Mouse (Mus musculus) c-Kit-positive CD71-negative TER-119-negative erythroid progenitor cells, embryonic 14.5 days (primary cell): ENCODE measurements around the gene Mroh7.

Experiments used
- DNase-seq: peaks from one replicate; pipeline ENCODE4 v3.0.0-alpha.2; 2013; ENCODE audit warnings: low read depth

Gene Mroh7

DNA sequence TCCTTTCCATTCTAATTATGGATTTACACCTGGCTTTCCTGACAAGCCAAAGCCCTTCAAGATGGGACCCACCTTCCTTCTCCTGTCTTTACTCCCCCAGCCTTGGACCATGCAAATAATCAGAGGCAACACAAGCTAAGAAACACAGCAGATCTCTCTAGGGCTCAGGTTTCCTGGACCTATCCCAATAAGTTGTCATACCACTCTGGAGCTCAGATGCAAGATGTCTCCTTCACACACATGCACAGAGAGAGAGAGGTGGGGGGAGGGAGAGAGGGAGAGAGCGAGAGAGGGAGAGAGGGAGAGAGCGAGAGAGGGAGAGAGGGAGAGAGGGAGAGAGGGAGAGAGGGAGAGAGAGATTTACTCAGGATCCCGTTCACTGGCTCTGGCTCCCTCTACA, 98.4 kb downstream of the Mroh7 start:
- DNase-seq = no peak
